Mouse (Mus musculus): ENCODE results near the gene Tmem95. TPM values are rescaled to one million over a fixed set of nuclear protein-coding genes. Genes with fewer than 3 reads are reported as not detected.
A peak's percentile ranks its signal among the peaks of the same experiment; 100 is the strongest.

Gene Tmem95
- polyA plus RNA-seq, 1 experiment from 2014 or later = not detected

- no peak for ATAC-seq
- H3K4me1 ChIP-seq (ENCODE audit: control insufficient read depth, insufficient read depth, low read length) = peaks cover 10% of the 10 kb centered on the region; the same call in 1 of the 2 replicates
- no peak overlapping the region for H3K4me3 ChIP-seq (ENCODE audit: low read depth, low read length)
- H3K27me3 ChIP-seq (ENCODE audit: control insufficient read depth, insufficient read depth, low read depth, low read length) = peaks cover 4% of the 10 kb centered on the region
- H3K9ac ChIP-seq (ENCODE audit: low read depth, low read length) = no peak overlapping the region
- 83% methylated on average over 9 of the region's 9 CpGs for WGBS
- H3K4me2 ChIP-seq (ENCODE audit: low read length) = no peak overlapping the region
- H3K9me3 ChIP-seq (replicated peaks; ENCODE audit: control insufficient read depth, low read length, poor library complexity, severe bottlenecking) = no peaks in the 10 kb centered on the region
- H3K36me3 ChIP-seq (ENCODE audit: control insufficient read depth, insufficient read depth, low read length) = no peaks in the 10 kb centered on the region
- H3K27ac ChIP-seq (ENCODE audit: low read length) = no peak overlapping the region
Observed at GRCm38 (mm10) chr11:69884240-69884639, 6.4 kb upstream of the Tmem95 start.

GRCm38 (mm10) chr11:69883527-69884151, 5.8 kb upstream of the Tmem95 start:
- 89% methylated on average over 8 of the region's 8 CpGs for WGBS
- Histone ChIP-seq H3K9ac (ENCODE audit: low read depth, low read length) (no peak overlapping the region), H3K36me3 (ENCODE audit: control insufficient read depth, insufficient read depth, low read length) (no peaks in the 10 kb centered on the region), H3K27ac (ENCODE audit: low read length) (no peak overlapping the region), H3K4me1 (ENCODE audit: control insufficient read depth, insufficient read depth, low read length) (peaks cover 10% of the 10 kb centered on the region; the same call in 1 of the 2 replicates), H3K27me3 (ENCODE audit: control insufficient read depth, insufficient read depth, low read depth, low read length) (peaks cover 4% of the 10 kb centered on the region), H3K9me3 (replicated peaks; ENCODE audit: control insufficient read depth, low read length, poor library complexity, severe bottlenecking) (no peaks in the 10 kb centered on the region), H3K4me3 (ENCODE audit: low read depth, low read length) (no peak overlapping the region), H3K4me2 (ENCODE audit: low read length) (no peak overlapping the region)
- ATAC-seq = no peak

GRCm38 (mm10) chr11:69883066-69883465, 5.2 kb upstream of the Tmem95 start:
- Histone ChIP-seq H3K4me3 (ENCODE audit: low read depth, low read length) (no peak overlapping the region), H3K4me1 (ENCODE audit: control insufficient read depth, insufficient read depth, low read length) (peaks cover 10% of the 10 kb centered on the region; the same call in 1 of the 2 replicates), H3K4me2 (ENCODE audit: low read length) (no peak overlapping the region), H3K36me3 (ENCODE audit: control insufficient read depth, insufficient read depth, low read length) (no peaks in the 10 kb centered on the region), H3K9ac (ENCODE audit: low read depth, low read length) (no peak overlapping the region), H3K27ac (ENCODE audit: low read length) (no peak overlapping the region), H3K9me3 (replicated peaks; ENCODE audit: control insufficient read depth, low read length, poor library complexity, severe bottlenecking) (no peaks in the 10 kb centered on the region), H3K27me3 (ENCODE audit: control insufficient read depth, insufficient read depth, low read depth, low read length) (peaks cover 4% of the 10 kb centered on the region)
- WGBS = 67% methylated on average over 4 of the region's 4 CpGs
- ATAC-seq = no peak

- peaks cover 11% of the 10 kb centered on the region; the same call in 1 of the 2 replicates for H3K4me1 ChIP-seq (ENCODE audit: control insufficient read depth, insufficient read depth, low read length)
- H3K9ac ChIP-seq (ENCODE audit: low read depth, low read length) = peak overlapping the region; percentile 51; the same call in 1 of the 2 replicates
- WGBS = 59% methylated on average over 21 of the region's 21 CpGs
- no peak for ATAC-seq
- peaks cover 4% of the 10 kb centered on the region for H3K27me3 ChIP-seq (ENCODE audit: control insufficient read depth, insufficient read depth, low read depth, low read length)
- peak overlapping the region; percentile 78 for H3K4me2 ChIP-seq (ENCODE audit: low read length)
- no peaks in the 10 kb centered on the region for H3K36me3 ChIP-seq (ENCODE audit: control insufficient read depth, insufficient read depth, low read length)
- no peak overlapping the region; the same call in 1 of the 2 replicates for H3K27ac ChIP-seq (ENCODE audit: low read length)
- peak overlapping the region; percentile 46; the same call in 1 of the 2 replicates for H3K4me3 ChIP-seq (ENCODE audit: low read depth, low read length)
- no peaks in the 10 kb centered on the region for H3K9me3 ChIP-seq (replicated peaks; ENCODE audit: control insufficient read depth, low read length, poor library complexity, severe bottlenecking)
Observed at GRCm38 (mm10) chr11:69881787-69882670, 4.2 kb upstream of the Tmem95 start.

GRCm38 (mm10) chr11:69880853-69881603, 3.2 kb upstream of the Tmem95 start, which contains the start of gene Kctd11:
TSS of gene Kctd11 (minus strand) at chr11:69881406.
- H3K9ac ChIP-seq (ENCODE audit: low read depth, low read length) = peak within 1 kb of the TSS; percentile 51
- H3K4me2 ChIP-seq (ENCODE audit: low read length) = peak within 1 kb of the TSS; percentile 78
- 1% methylated on average over 46 of the region's 46 CpGs for WGBS
- H3K27me3 ChIP-seq (ENCODE audit: control insufficient read depth, insufficient read depth, low read depth, low read length) = peaks cover 4% of the 10 kb centered on the region
- H3K4me3 ChIP-seq (ENCODE audit: low read depth, low read length) = peak within 1 kb of the TSS; percentile 46
- ATAC-seq = peak; percentile 82
- no peaks in the 10 kb centered on the region for H3K9me3 ChIP-seq (replicated peaks; ENCODE audit: control insufficient read depth, low read length, poor library complexity, severe bottlenecking)
- H3K27ac ChIP-seq (ENCODE audit: low read length) = peak within 1 kb of the TSS; percentile 43
- H3K4me1 ChIP-seq (ENCODE audit: control insufficient read depth, insufficient read depth, low read length) = peaks cover 12% of the 10 kb centered on the region; the same call in 1 of the 2 replicates
- no peaks in the 10 kb centered on the region for H3K36me3 ChIP-seq (ENCODE audit: control insufficient read depth, insufficient read depth, low read length)

GRCm38 (mm10) chr11:69880506-69880852, 2.7 kb upstream of the Tmem95 start:
- peaks cover 12% of the 10 kb centered on the region; the same call in 1 of the 2 replicates for H3K4me1 ChIP-seq (ENCODE audit: control insufficient read depth, insufficient read depth, low read length)
- peak; percentile 56 for ATAC-seq
- H3K9ac ChIP-seq (ENCODE audit: low read depth, low read length) = peak overlapping the region; percentile 51
- H3K27me3 ChIP-seq (ENCODE audit: control insufficient read depth, insufficient read depth, low read depth, low read length) = peaks cover 4% of the 10 kb centered on the region
- peak overlapping the region; percentile 78 for H3K4me2 ChIP-seq (ENCODE audit: low read length)
- under 1% methylated on average over 18 of the region's 18 CpGs for WGBS
- no peaks in the 10 kb centered on the region for H3K36me3 ChIP-seq (ENCODE audit: control insufficient read depth, insufficient read depth, low read length)
- peak overlapping the region; percentile 46 for H3K4me3 ChIP-seq (ENCODE audit: low read depth, low read length)
- no peaks in the 10 kb centered on the region for H3K9me3 ChIP-seq (replicated peaks; ENCODE audit: control insufficient read depth, low read length, poor library complexity, severe bottlenecking)
- peak overlapping the region; percentile 43; the same call in 1 of the 2 replicates for H3K27ac ChIP-seq (ENCODE audit: low read length)

- H3K27ac ChIP-seq (ENCODE audit: low read length) = no peak overlapping the region
- peaks cover 4% of the 10 kb centered on the region for H3K27me3 ChIP-seq (ENCODE audit: control insufficient read depth, insufficient read depth, low read depth, low read length)
- peak overlapping the region; percentile 78 for H3K4me2 ChIP-seq (ENCODE audit: low read length)
- no peaks in the 10 kb centered on the region for H3K9me3 ChIP-seq (replicated peaks; ENCODE audit: control insufficient read depth, low read length, poor library complexity, severe bottlenecking)
- peaks cover 12% of the 10 kb centered on the region; the same call in 1 of the 2 replicates for H3K4me1 ChIP-seq (ENCODE audit: control insufficient read depth, insufficient read depth, low read length)
- H3K36me3 ChIP-seq (ENCODE audit: control insufficient read depth, insufficient read depth, low read length) = no peaks in the 10 kb centered on the region
- H3K9ac ChIP-seq (ENCODE audit: low read depth, low read length) = no peak overlapping the region
- H3K4me3 ChIP-seq (ENCODE audit: low read depth, low read length) = no peak overlapping the region
- no peak for ATAC-seq
- WGBS = 64% methylated on average over 15 of the region's 15 CpGs
Observed at GRCm38 (mm10) chr11:69879711-69880110, 1.9 kb upstream of the Tmem95 start.

GRCm38 (mm10) chr11:69878952-69879351, 1.1 kb upstream of the Tmem95 start:
- Histone ChIP-seq H3K4me2 (ENCODE audit: low read length) (no peak overlapping the region), H3K9ac (ENCODE audit: low read depth, low read length) (no peak overlapping the region), H3K27me3 (ENCODE audit: control insufficient read depth, insufficient read depth, low read depth, low read length) (peaks cover 4% of the 10 kb centered on the region), H3K27ac (ENCODE audit: low read length) (no peak overlapping the region), H3K36me3 (ENCODE audit: control insufficient read depth, insufficient read depth, low read length) (no peaks in the 10 kb centered on the region), H3K9me3 (replicated peaks; ENCODE audit: control insufficient read depth, low read length, poor library complexity, severe bottlenecking) (no peaks in the 10 kb centered on the region), H3K4me1 (ENCODE audit: control insufficient read depth, insufficient read depth, low read length) (peaks cover 12% of the 10 kb centered on the region; the same call in 1 of the 2 replicates), H3K4me3 (ENCODE audit: low read depth, low read length) (no peak overlapping the region)
- ATAC-seq = no peak
- WGBS = 86% methylated on average over 6 of the region's 6 CpGs

Measured in midbrain, embryonic 16.5 days (tissue).